Mouse (Mus musculus): ENCODE data around the gene Adgrl2. TPM values are rescaled to one million over a fixed set of nuclear protein-coding genes. Genes with fewer than 3 reads are reported as not detected.

The Adgrl2 gene
- polyA plus RNA-seq, 1 experiment: 92.7 TPM

DNA sequence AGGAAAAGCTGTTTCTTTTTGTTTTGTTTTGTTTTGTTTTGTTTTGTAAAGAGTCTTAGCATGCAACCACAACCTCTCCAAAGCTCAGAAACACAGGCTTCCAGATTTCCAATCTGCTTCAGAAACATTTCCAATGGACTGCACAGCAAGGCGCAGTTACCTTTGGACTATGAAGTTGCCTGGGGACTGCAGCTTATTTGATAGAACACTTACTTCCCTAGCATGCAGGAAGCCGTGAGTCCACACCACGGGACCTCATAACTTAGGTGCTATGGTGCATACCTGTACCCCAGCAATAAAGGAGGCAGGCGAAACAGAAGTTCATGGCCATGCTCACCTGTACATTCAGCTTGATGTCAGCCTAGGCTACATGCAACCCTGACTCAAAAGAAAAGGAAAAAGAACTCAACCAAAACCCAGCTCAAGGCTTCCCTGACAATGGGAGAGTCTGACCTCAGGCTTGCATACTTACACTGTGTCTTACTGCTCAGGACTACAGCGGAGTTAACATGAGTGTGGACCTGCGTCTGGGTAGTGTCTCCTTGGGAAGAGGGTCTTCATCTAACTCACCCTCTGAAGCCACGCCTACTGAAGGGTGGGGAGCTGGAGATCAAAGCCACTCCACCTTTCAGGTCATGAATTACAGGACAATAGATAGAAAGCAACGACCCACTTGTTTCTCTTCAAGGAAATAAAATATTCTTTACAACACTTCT, 91.7 kb downstream of the Adgrl2 start:
- no peak for DNase-seq
- H3K4me3 ChIP-seq (replicated peaks; ENCODE audit: extremely low read depth, low read depth, low read length): no peak overlapping the region
- WGBS: 77% methylated on average over 8 of the region's 8 CpGs
- TF ChIP-seq POLR2A (IDR thresholded peaks at IDR 0.05; ENCODE audit: borderline replicate concordance, extremely low read depth, low read depth, low read length): no peak
- no peak for TF ChIP-seq CTCF (IDR thresholded peaks at IDR 0.05; ENCODE audit: insufficient read depth, low read length)
- H3K4me1 ChIP-seq (ENCODE audit: control insufficient read depth, insufficient read depth, low read length): peaks cover 5% of the 10 kb centered on the region; the same call in 1 of the 2 replicates

DNA sequence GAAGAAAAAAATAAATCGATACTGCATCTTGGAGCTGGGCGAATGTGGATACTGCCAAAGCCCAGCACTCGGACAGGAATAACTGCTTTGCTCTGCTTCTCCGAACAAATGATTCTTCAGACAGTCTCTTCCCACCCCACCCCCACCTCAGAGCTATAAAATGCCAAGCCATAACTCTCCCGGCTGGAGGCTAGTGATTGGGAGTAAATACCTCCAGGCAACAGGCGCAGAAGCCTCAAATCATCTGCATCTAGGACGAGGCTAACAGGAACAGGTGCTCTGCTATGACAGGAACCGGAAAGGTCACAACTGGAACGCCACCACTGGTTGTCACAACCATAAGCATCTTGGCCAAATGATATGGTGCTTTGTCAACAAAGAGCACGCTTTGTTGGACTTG, 94.1 kb downstream of the Adgrl2 start:
- peaks cover 5% of the 10 kb centered on the region; the same call in 1 of the 2 replicates for H3K4me1 ChIP-seq (ENCODE audit: control insufficient read depth, insufficient read depth, low read length)
- no peak for DNase-seq
- TF ChIP-seq CTCF (IDR thresholded peaks at IDR 0.05; ENCODE audit: insufficient read depth, low read length) (no peak), POLR2A (IDR thresholded peaks at IDR 0.05; ENCODE audit: borderline replicate concordance, extremely low read depth, low read depth, low read length) (no peak)
- no peak overlapping the region for H3K4me3 ChIP-seq (replicated peaks; ENCODE audit: extremely low read depth, low read depth, low read length)
- WGBS: 73% methylated on average over 10 of the region's 10 CpGs

DNA sequence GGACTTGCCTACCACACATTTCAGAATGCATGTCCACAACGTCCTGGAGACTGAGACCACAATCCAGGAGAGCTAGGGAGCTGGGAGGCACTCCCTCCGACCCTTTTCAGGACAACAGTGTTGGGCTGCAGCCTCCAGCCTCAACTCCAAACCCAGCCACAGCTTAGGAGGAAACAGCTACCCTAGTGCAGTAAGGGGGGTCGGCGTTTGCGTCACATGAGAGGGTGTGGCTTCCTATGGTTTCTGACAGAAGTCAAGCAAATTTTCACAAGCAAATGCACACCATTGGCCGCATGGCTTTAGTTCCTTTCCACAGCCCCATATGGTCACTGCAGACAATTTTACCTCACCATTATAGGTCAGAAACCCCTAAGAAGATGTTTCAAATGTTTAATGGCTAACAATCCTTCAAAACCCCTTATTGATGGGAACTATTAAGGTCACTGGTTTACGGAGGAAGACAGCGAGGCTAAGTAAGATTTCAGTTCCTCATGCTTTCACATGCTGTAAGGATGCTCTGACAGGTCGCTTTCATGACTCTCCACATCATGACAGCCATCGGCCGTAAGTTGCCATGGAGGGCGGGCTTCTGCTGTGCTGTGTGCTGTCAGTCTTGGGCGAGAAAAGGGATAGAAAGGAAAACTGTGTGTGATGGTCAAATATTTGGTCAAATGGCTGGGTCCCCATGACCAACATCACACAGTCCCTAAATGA, 94.8 kb downstream of the Adgrl2 start:
- peaks cover 2% of the 10 kb centered on the region; the same call in 1 of the 2 replicates for H3K4me1 ChIP-seq (ENCODE audit: control insufficient read depth, insufficient read depth, low read length)
- no peak for TF ChIP-seq POLR2A (IDR thresholded peaks at IDR 0.05; ENCODE audit: borderline replicate concordance, extremely low read depth, low read depth, low read length)
- no peak for TF ChIP-seq CTCF (IDR thresholded peaks at IDR 0.05; ENCODE audit: insufficient read depth, low read length)
- H3K4me3 ChIP-seq (replicated peaks; ENCODE audit: extremely low read depth, low read depth, low read length): no peak overlapping the region
- WGBS: 65% methylated on average over 13 of the region's 13 CpGs
- DNase-seq: no peak

DNA sequence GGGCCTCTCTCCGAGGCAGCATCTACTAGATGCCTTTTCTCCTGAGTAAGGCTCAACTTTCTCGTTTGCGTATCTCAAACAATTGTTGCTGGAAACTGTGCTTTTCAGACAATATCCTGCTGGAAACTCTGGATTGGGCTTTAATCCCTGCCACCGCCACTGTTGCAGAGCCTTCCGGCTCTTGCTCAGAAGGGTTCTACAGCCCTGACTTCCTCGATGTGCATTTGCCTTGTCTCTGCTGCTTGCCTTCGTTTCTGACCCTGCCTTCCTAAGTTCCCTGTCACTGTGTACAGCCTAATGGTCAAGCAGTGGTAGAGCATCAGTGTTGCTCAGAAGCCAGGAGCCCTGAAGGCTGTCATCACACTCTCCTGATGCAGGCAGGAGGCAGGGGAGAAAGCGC, 95.5 kb downstream of the Adgrl2 start:
- TF ChIP-seq POLR2A (IDR thresholded peaks at IDR 0.05; ENCODE audit: borderline replicate concordance, extremely low read depth, low read depth, low read length): no peak
- no peak for TF ChIP-seq CTCF (IDR thresholded peaks at IDR 0.05; ENCODE audit: insufficient read depth, low read length)
- H3K4me3 ChIP-seq (replicated peaks; ENCODE audit: extremely low read depth, low read depth, low read length): no peak overlapping the region
- 74% methylated on average over 8 of the region's 8 CpGs for WGBS
- DNase-seq: no peak
- peaks cover 2% of the 10 kb centered on the region; the same call in 1 of the 2 replicates for H3K4me1 ChIP-seq (ENCODE audit: control insufficient read depth, insufficient read depth, low read length)

DNA sequence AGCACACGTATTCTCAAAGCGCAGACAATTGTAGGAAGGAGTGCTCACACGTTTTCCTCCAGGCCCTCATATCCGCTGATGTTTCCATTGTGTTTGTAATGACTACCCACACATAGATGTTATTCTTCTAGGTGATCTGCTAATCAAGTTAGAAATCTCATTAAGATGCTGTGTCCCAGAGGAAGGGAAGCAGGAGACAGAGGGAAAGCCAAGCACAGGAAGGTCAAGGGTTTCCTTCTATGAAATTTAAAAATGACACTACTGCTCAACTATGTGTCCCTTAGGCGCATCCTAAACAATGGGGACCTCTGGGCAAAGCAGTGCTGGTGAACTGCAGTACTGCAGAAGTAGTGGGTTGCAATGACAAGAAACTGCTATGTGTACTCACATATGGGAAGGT, 102.5 kb downstream of the Adgrl2 start:
- Histone ChIP-seq H3K4me3 (replicated peaks; ENCODE audit: extremely low read depth, low read depth, low read length) (no peak overlapping the region), H3K4me1 (ENCODE audit: control insufficient read depth, insufficient read depth, low read length) (peaks cover 6% of the 10 kb centered on the region)
- no peak for DNase-seq
- WGBS: 62% methylated on average over 5 of the region's 5 CpGs
- no peak for TF ChIP-seq POLR2A (IDR thresholded peaks at IDR 0.05; ENCODE audit: borderline replicate concordance, extremely low read depth, low read depth, low read length)

GRCm38 (mm10) chr3:148886956-148887355, 103.4 kb downstream of the Adgrl2 start:
- Histone ChIP-seq H3K4me3 (replicated peaks; ENCODE audit: extremely low read depth, low read depth, low read length) (no peak overlapping the region), H3K4me1 (ENCODE audit: control insufficient read depth, insufficient read depth, low read length) (peaks cover 6% of the 10 kb centered on the region)
- WGBS: 83% methylated on average over 4 of the region's 4 CpGs
- no peak for DNase-seq
- TF ChIP-seq CTCF (IDR thresholded peaks at IDR 0.05; ENCODE audit: insufficient read depth, low read length): no peak
- TF ChIP-seq POLR2A (IDR thresholded peaks at IDR 0.05; ENCODE audit: borderline replicate concordance, extremely low read depth, low read depth, low read length): no peak

DNA sequence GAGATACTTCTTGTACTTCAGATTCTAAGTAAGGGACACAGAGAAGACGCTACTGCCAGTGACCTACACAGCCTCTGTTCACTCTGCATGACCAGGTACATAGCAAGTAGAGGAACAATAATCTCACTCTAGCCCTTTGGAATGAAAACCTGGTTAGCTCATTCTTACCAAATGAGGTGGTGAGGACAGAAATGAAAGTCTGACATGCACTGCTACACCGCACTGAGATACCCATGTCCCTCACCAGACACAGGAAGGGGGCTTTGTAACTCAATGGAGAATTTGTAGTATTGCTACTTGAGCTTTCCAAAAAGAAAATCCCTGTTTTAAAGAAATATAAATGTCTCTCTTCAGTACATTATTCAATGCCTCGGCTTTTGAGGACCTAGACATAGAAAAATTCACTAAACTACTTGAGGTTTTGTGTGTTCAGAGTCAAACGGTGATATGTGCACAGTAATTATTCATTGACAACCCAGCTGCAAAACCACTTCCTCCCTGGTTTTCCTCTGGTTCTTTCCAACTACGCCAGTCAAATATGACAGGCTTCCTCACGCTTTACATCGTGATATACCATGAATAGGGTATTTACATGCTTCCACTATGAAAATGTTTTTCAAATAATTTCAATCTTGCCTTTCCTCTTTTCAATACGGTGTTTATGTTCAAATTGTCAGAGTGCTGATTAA, 104.2 kb downstream of the Adgrl2 start:
- peaks cover 6% of the 10 kb centered on the region for H3K4me1 ChIP-seq (ENCODE audit: control insufficient read depth, insufficient read depth, low read length)
- H3K4me3 ChIP-seq (replicated peaks; ENCODE audit: extremely low read depth, low read depth, low read length): no peak overlapping the region
- WGBS: 57% methylated on average over 8 of the region's 8 CpGs
- TF ChIP-seq CTCF (IDR thresholded peaks at IDR 0.05; ENCODE audit: insufficient read depth, low read length) (no peak), POLR2A (IDR thresholded peaks at IDR 0.05; ENCODE audit: borderline replicate concordance, extremely low read depth, low read depth, low read length) (no peak)
- no peak for DNase-seq

GRCm38 (mm10) chr3:148885184-148885583, 105.2 kb downstream of the Adgrl2 start:
- WGBS: 70% methylated on average over 4 of the region's 4 CpGs
- TF ChIP-seq CTCF (IDR thresholded peaks at IDR 0.05; ENCODE audit: insufficient read depth, low read length): no peak
- no peak for TF ChIP-seq POLR2A (IDR thresholded peaks at IDR 0.05; ENCODE audit: borderline replicate concordance, extremely low read depth, low read depth, low read length)
- peaks cover 6% of the 10 kb centered on the region for H3K4me1 ChIP-seq (ENCODE audit: control insufficient read depth, insufficient read depth, low read length)

DNA sequence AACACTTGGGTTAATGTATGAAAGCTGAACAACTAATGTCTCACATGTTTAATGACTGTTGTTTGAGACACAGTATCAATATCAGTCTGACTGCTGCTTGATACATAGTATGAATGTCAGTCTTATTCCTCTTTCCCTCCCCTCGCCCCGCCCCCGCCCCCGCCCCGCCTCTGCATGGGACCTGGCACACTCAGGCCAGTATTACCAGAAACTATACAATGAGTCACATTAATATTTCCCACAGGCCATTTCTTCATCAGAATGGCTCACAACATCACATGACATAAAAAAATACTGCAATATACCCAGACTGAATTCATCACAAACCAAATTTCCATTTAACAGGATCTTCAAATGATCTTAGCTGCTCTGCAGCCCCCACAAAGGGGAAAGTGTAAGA, 108.9 kb downstream of the Adgrl2 start:
- H3K4me3 ChIP-seq (replicated peaks; ENCODE audit: extremely low read depth, low read depth, low read length): no peak overlapping the region
- 81% methylated on average over 5 of the region's 5 CpGs for WGBS
- H3K4me1 ChIP-seq (ENCODE audit: control insufficient read depth, insufficient read depth, low read length): peaks cover 6% of the 10 kb centered on the region
- DNase-seq: no peak
- no peak for TF ChIP-seq CTCF (IDR thresholded peaks at IDR 0.05; ENCODE audit: insufficient read depth, low read length)
- TF ChIP-seq POLR2A (IDR thresholded peaks at IDR 0.05; ENCODE audit: borderline replicate concordance, extremely low read depth, low read depth, low read length): no peak

More at GRCm38 (mm10) chr3:148885184-148885583, 105.2 kb downstream of the Adgrl2 start:
- no peak overlapping the region for H3K4me3 ChIP-seq (replicated peaks; ENCODE audit: extremely low read depth, low read depth, low read length)
- no peak for DNase-seq

Data from lung, adult 2 months (tissue).